Mouse (Mus musculus) neural tube, embryonic 14.5 days (tissue): ENCODE measurements around the gene Gm6583. TPM values are rescaled to one million over a fixed set of nuclear protein-coding genes. Genes with fewer than 3 reads are reported as not detected.

Experiments used
- ATAC-seq: fragments of 200-750 bp; cut with Nextera tagmentation; 2 replicates; pipeline ENCODE4 v1.8.0; 2017; ENCODE audit warnings: low read depth, mild to moderate bottlenecking, moderate TSS enrichment, moderate library complexity
- H3K27ac ChIP-seq: fragments of 300-500 bp; sonication (generic); 2 replicates; pipeline ENCODE4 v1.5.1; 2014; ENCODE audit warnings: low read depth, mild to moderate bottlenecking, control low read depth, low read length, moderate library complexity, mixed read lengths
- H3K27me3 ChIP-seq: fragments of 300-500 bp; sonication (generic); 2 replicates; pipeline ENCODE4 v1.6.1; 2014; ENCODE audit warnings: low read length; ENCODE audit not compliant: control insufficient read depth, insufficient read depth
- H3K36me3 ChIP-seq: fragments of 300-500 bp; sonication (generic); 2 replicates; pipeline ENCODE4 v1.6.1; 2014; ENCODE audit warnings: low read length, mixed read lengths; ENCODE audit not compliant: control insufficient read depth, insufficient read depth
- H3K4me1 ChIP-seq: fragments of 300-500 bp; sonication (generic); 2 replicates; pipeline ENCODE4 v1.6.1; 2014; ENCODE audit warnings: low read length; ENCODE audit not compliant: control insufficient read depth, insufficient read depth
- H3K4me2 ChIP-seq: fragments of 300-500 bp; sonication (generic); 2 replicates; pipeline ENCODE4 v1.6.1; 2014; ENCODE audit warnings: mild to moderate bottlenecking, low read depth, low read length, control low read depth
- H3K4me3 ChIP-seq: fragments of 300-500 bp; sonication (generic); 2 replicates; pipeline ENCODE4 v1.5.1; 2014; ENCODE audit warnings: low read depth, low read length, control low read depth, mixed read lengths
- H3K9ac ChIP-seq: fragments of 300-500 bp; sonication (generic); replicated peaks from 2 replicates; pipeline ENCODE4 v1.6.1; 2014; ENCODE audit warnings: low read depth, mild to moderate bottlenecking, control low read depth, low read length, mixed read lengths
- H3K9me3 ChIP-seq: fragments of 300-500 bp; sonication (generic); 2 replicates; pipeline ENCODE4 v1.6.1; 2016; ENCODE audit warnings: low read length; ENCODE audit not compliant: control insufficient read depth
- whole genome bisulfite sequencing: fragments of 180-500 bp; shearing (Covaris S2); extraction: QIAGEN DNeasy Blood & Tissue Kit; methylation state at CpG from one replicate; pipeline ENCODE4 v1.1.7; 2014; 5-methylcytosine and 5-hydroxymethylcytosine counted together
- polyA plus RNA-seq: library from polyadenylated mRNA; unstranded; fragments of >200 nt; fragmentation: Nextera tagmentation; extraction: Ambion mirVana; gene quantifications from 2 replicates; pipeline ENCODE4 v1.2.1, GENCODE M21; 2014

Gene Gm6583
- 0.12 and 0.44 TPM in 2 replicates for polyA plus RNA-seq

- Histone ChIP-seq H3K4me1 (no peaks in the 10 kb centered on the region), H3K27ac (no peak within 1 kb of the TSS), H3K4me2 (no peak within 1 kb of the TSS), H3K9me3 (no peaks in the 10 kb centered on the region), H3K9ac (no peak within 1 kb of the TSS), H3K4me3 (no peak within 1 kb of the TSS), H3K36me3 (peaks cover 17% of the 10 kb centered on the region), H3K27me3 (no peaks in the 10 kb centered on the region)
- WGBS, result 64% methylated on average over 13 of the region's 13 CpGs
- ATAC-seq, result no peak
Measured at GRCm38 (mm10) chr5:112355910-112356309, at the start of gene Gm6583. Gene Gm6583 (minus strand): TSS chr5:112356033.

GRCm38 (mm10) chr5:112402437-112402836, 46.6 kb upstream of the Gm6583 start:
- H3K36me3 ChIP-seq, result no peaks in the 10 kb centered on the region
- ATAC-seq, result no peak
- H3K27ac ChIP-seq, result no peak overlapping the region
- no peaks in the 10 kb centered on the region for H3K27me3 ChIP-seq
- H3K4me3 ChIP-seq, result no peak overlapping the region
- H3K4me1 ChIP-seq, result no peaks in the 10 kb centered on the region
- 71% methylated on average over 3 of the region's 3 CpGs for WGBS
- no peak overlapping the region for H3K4me2 ChIP-seq
- H3K9ac ChIP-seq, result no peak overlapping the region
- no peaks in the 10 kb centered on the region for H3K9me3 ChIP-seq

- Histone ChIP-seq H3K9me3 (no peaks in the 10 kb centered on the region), H3K27ac (no peak overlapping the region), H3K36me3 (no peaks in the 10 kb centered on the region), H3K4me1 (no peaks in the 10 kb centered on the region), H3K27me3 (no peaks in the 10 kb centered on the region), H3K9ac (no peak overlapping the region), H3K4me3 (no peak overlapping the region), H3K4me2 (no peak overlapping the region)
- 84% methylated on average over 10 of the region's 10 CpGs for WGBS
- no peak for ATAC-seq
Measured at GRCm38 (mm10) chr5:112399284-112399683, 43.5 kb upstream of the Gm6583 start.

- Histone ChIP-seq H3K27ac (no peak overlapping the region), H3K36me3 (peaks cover 5% of the 10 kb centered on the region), H3K9ac (no peak overlapping the region), H3K27me3 (no peaks in the 10 kb centered on the region), H3K9me3 (no peaks in the 10 kb centered on the region), H3K4me2 (no peak overlapping the region), H3K4me3 (no peak overlapping the region), H3K4me1 (peaks cover 9% of the 10 kb centered on the region; the same call in 1 of the 2 replicates)
- no peak for ATAC-seq
- WGBS, result 39% methylated on average over 18 of the region's 18 CpGs
Measured at GRCm38 (mm10) chr5:112396066-112396465, 40.2 kb upstream of the Gm6583 start.

- Histone ChIP-seq H3K4me1 (peaks cover 9% of the 10 kb centered on the region), H3K4me3 (peak within 1 kb of the TSS; percentile 62), H3K27ac (peak within 1 kb of the TSS; percentile 71), H3K9me3 (no peaks in the 10 kb centered on the region), H3K4me2 (peak within 1 kb of the TSS; percentile 68), H3K9ac (peak within 1 kb of the TSS; percentile 83), H3K36me3 (peaks cover 10% of the 10 kb centered on the region), H3K27me3 (no peaks in the 10 kb centered on the region)
- ATAC-seq, result peak; percentile 90
- WGBS, result under 1% methylated on average over 28 of the region's 67 CpGs
Measured at GRCm38 (mm10) chr5:112394779-112395443, 39.1 kb upstream of the Gm6583 start, which contains the start of gene Asphd2. Gene Asphd2 (minus strand): TSS chr5:112394866.

DNA sequence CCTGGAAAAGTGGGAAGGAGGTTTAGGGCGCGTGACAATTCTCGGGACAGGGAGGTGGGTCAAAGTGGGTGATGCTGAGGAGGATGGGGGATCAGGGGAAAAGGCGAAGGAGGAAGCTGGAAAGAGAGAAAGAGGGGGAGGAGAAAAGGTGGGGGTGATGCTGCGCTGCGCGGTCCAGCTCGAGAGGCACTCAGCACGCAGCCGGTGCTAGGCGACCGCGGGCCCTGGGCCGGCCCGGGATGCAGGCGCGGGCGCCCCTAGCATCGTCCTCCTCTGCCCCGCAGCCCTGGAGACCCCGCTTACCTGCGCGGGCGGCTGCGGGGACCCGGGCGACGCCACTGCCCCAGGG, 38.6 kb upstream of the Gm6583 start:
- H3K9ac ChIP-seq, result peak overlapping the region; percentile 83
- peaks cover 10% of the 10 kb centered on the region for H3K36me3 ChIP-seq
- peak overlapping the region; percentile 62 for H3K4me3 ChIP-seq
- no peaks in the 10 kb centered on the region for H3K9me3 ChIP-seq
- peaks cover 13% of the 10 kb centered on the region for H3K4me1 ChIP-seq
- H3K4me2 ChIP-seq, result peak overlapping the region; percentile 68
- H3K27me3 ChIP-seq, result no peaks in the 10 kb centered on the region
- peak; percentile 81 for ATAC-seq
- under 1% methylated on average over 25 of the region's 28 CpGs for WGBS
- peak overlapping the region; percentile 71; the same call in 1 of the 2 replicates for H3K27ac ChIP-seq

GRCm38 (mm10) chr5:112393741-112394414, 38.0 kb upstream of the Gm6583 start:
- Histone ChIP-seq H3K27ac (no peak overlapping the region), H3K4me1 (peaks cover 18% of the 10 kb centered on the region), H3K4me2 (peak overlapping the region; percentile 68), H3K36me3 (peaks cover 10% of the 10 kb centered on the region), H3K4me3 (peak overlapping the region; percentile 62), H3K9ac (peak overlapping the region; percentile 83), H3K27me3 (no peaks in the 10 kb centered on the region), H3K9me3 (no peaks in the 10 kb centered on the region)
- ATAC-seq, result 0 out of 2 replicates have a peak, but pooled peaks have one; percentile 31
- WGBS, result 10% methylated on average over 18 of the region's 18 CpGs

- no peak for ATAC-seq
- Histone ChIP-seq H3K9ac (no peak overlapping the region), H3K36me3 (peaks cover 19% of the 10 kb centered on the region), H3K4me1 (peaks cover 19% of the 10 kb centered on the region), H3K27me3 (no peaks in the 10 kb centered on the region), H3K27ac (no peak overlapping the region), H3K4me2 (no peak overlapping the region), H3K4me3 (no peak overlapping the region), H3K9me3 (no peaks in the 10 kb centered on the region)
- 72% methylated on average over 27 of the region's 27 CpGs for WGBS
Measured at GRCm38 (mm10) chr5:112391676-112392323, 36.0 kb upstream of the Gm6583 start.

DNA sequence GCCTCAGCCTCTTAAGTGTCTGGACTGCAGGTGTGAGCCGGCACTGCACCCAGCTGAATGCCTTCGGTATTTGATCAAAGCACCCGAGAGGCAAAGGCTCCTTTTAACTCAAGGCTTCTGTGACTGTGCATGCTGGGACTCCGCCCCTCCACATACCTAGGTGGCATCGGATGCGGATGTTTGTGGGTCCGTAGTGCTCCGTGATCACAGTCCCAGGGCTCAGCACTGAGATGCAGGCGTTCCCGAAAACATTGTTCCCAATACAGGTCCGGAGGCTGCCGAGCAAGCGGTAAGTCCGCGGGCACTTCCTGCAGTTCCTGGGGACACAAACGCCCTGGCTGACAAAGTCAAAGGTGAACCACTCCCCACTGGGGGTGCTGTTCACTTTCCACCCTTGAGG, 35.2 kb upstream of the Gm6583 start:
- Histone ChIP-seq H3K36me3 (peaks cover 23% of the 10 kb centered on the region), H3K9ac (no peak overlapping the region), H3K27ac (no peak overlapping the region), H3K4me1 (peaks cover 19% of the 10 kb centered on the region), H3K9me3 (no peaks in the 10 kb centered on the region), H3K4me2 (no peak overlapping the region), H3K27me3 (no peaks in the 10 kb centered on the region), H3K4me3 (no peak overlapping the region)
- 65% methylated on average over 16 of the region's 16 CpGs for WGBS
- ATAC-seq, result no peak
